Mouse (Mus musculus): Measurements from ENCODE around the gene Parp12.

GRCm38 (mm10) chr6:39146041-39146440 is 27.9 kb upstream of the Parp12 start:
- TF ChIP-seq CTCF (IDR thresholded peaks at IDR 0.05; ENCODE audit: insufficient read depth, low read length) = 0 out of 2 replicates have a peak, but pooled peaks have one; percentile 18
- TF ChIP-seq POLR2A (IDR thresholded peaks at IDR 0.05; ENCODE audit: borderline replicate concordance, extremely low read depth, low read depth, low read length) = no peak

Measured in lung, adult 2 months (tissue).